Mouse (Mus musculus): ENCODE results near the gene Rps7. TPM values are rescaled to one million over a fixed set of nuclear protein-coding genes. Genes with fewer than 3 reads are reported as not detected.

Rps7 gene
- polyA plus RNA-seq, 1 experiment from 2014 or later = 599 TPM

DNA sequence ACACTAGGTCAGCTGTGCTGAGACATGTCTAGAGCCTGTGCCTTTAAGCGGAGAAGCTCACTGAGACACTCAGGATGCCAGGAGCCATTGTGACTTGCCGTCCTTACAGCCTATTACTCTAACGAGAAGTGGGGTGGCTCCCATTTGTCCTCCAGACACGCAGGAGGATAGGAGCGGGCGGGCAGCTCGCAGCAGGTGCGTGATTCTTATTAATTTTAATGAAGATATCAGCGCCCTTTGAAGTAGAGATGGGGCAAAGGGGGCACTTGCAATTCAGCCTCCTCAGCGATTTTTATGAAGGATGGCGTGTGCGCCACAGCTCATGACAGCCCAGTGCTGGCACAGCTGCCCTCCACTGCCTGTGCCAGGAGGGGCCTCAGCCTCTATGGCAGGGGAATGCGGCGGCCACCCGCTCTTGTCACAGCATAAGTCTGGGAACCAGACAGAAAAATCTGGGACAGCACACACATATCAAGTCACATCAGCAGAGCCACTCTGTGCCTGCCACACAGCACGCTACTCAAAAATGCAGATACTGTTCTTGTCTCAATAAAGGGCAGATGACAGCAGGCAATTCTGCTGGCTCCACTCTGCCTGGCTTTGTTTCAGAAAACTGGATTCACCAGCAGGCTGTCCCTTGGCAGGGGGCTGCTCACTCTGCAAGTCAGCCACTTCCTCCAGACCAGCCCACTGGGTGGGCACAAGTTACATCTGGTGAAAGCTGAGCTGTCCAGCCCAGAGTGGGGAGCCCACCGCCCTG, 28.0 kb downstream of the Rps7 start:
- peak overlapping the region; percentile 40; the same call in 1 of the 2 replicates for H3K9ac ChIP-seq
- H3K4me2 ChIP-seq (replicated peaks) = peak overlapping the region; percentile 35; the same call in 1 of the 2 replicates
- ATAC-seq (ENCODE audit: low FRiP score, low read depth) = peak; percentile 74
- H3K9me3 ChIP-seq = no peaks in the 10 kb centered on the region
- 55% methylated on average over 17 of the region's 17 CpGs for WGBS
- H3K4me1 ChIP-seq = peaks cover 7% of the 10 kb centered on the region
- no peaks in the 10 kb centered on the region for H3K36me3 ChIP-seq
- no peak overlapping the region for H3K4me3 ChIP-seq
- peak overlapping the region; percentile 46 for H3K27ac ChIP-seq
- H3K27me3 ChIP-seq (replicated peaks) = no peaks in the 10 kb centered on the region

DNA sequence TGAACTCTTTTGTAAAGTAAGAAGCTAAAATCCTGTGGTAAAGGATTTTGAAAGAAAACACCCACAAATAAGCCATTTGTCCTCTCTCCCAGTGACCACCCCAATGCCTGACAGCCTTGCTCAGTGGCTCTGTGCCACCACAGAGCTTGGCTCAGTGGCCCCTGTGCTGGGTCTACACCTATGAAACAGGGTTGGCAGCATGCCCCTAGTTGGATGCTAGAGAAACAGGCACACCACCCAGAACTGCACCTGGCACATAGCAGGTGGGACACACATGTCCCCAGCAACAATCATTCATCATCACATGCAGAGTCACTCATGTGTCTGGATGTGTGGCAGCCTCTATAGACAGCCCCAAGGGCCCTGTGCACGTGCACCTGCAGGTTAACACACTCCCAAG, 32.3 kb downstream of the Rps7 start:
- Histone ChIP-seq H3K9ac (no peak overlapping the region), H3K4me3 (no peak overlapping the region), H3K4me2 (replicated peaks) (no peak overlapping the region), H3K36me3 (no peaks in the 10 kb centered on the region), H3K4me1 (peaks cover 7% of the 10 kb centered on the region), H3K9me3 (no peaks in the 10 kb centered on the region), H3K27me3 (replicated peaks) (no peaks in the 10 kb centered on the region), H3K27ac (no peak overlapping the region)
- WGBS = 63% methylated on average over 1 of the region's 1 CpGs
- no peak for ATAC-seq (ENCODE audit: low FRiP score, low read depth)

DNA sequence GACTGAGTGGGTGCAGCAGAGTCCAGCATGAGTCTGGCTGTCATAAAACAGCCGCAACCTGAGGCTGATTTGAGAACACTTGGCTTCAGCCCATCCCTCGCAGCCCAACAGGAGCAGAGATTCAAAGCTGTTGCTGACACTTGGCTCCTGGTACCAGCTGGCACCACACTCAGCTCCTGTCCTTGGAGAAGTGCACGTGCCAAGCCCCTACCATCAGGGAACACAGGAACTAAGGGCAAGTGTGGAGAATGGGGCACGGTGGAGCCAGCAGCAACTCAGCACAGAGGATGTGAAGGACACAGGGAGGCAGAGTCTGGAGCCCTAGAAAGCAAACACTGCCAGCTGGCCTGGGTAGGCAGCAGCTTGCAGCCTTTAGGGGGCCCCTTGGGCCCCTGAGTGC, 33.5 kb downstream of the Rps7 start:
- H3K27ac ChIP-seq = no peak overlapping the region
- WGBS = 25% methylated on average over 4 of the region's 4 CpGs
- H3K36me3 ChIP-seq = no peaks in the 10 kb centered on the region
- H3K4me3 ChIP-seq = no peak overlapping the region
- H3K4me2 ChIP-seq (replicated peaks) = no peak overlapping the region
- H3K4me1 ChIP-seq = no peaks in the 10 kb centered on the region
- H3K9ac ChIP-seq = no peak overlapping the region
- no peaks in the 10 kb centered on the region for H3K9me3 ChIP-seq
- no peaks in the 10 kb centered on the region for H3K27me3 ChIP-seq (replicated peaks)
- no peak for ATAC-seq (ENCODE audit: low FRiP score, low read depth)

DNA sequence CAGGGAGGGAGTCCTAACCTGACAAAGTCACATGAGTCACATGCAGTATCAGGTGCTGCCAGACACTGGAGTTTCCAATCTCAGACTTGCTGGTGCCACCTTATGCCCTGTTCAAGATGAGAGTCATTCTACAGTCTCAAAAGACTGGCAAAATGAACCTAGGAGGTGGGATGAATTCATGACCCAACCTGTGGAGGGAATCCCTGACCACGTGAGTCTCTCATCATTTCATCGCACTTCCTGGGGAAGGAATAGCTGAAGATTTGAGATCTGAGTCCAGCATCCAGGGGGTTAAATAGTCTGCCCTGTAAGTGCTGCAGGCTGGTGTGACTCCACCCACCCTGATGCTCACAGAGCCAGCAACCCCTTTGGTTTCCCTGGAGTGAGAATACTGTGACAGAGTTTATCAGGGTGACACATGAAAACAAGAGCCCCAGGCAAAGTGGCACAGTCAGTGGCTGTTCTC, 37.2 kb downstream of the Rps7 start:
- WGBS = 63% methylated on average over 2 of the region's 2 CpGs
- H3K4me2 ChIP-seq (replicated peaks) = no peak overlapping the region
- H3K27ac ChIP-seq = no peak overlapping the region
- H3K9me3 ChIP-seq = no peaks in the 10 kb centered on the region
- no peaks in the 10 kb centered on the region for H3K27me3 ChIP-seq (replicated peaks)
- no peaks in the 10 kb centered on the region for H3K36me3 ChIP-seq
- no peak overlapping the region for H3K9ac ChIP-seq
- no peak for ATAC-seq (ENCODE audit: low FRiP score, low read depth)
- H3K4me1 ChIP-seq = no peaks in the 10 kb centered on the region
- H3K4me3 ChIP-seq = no peak overlapping the region

DNA sequence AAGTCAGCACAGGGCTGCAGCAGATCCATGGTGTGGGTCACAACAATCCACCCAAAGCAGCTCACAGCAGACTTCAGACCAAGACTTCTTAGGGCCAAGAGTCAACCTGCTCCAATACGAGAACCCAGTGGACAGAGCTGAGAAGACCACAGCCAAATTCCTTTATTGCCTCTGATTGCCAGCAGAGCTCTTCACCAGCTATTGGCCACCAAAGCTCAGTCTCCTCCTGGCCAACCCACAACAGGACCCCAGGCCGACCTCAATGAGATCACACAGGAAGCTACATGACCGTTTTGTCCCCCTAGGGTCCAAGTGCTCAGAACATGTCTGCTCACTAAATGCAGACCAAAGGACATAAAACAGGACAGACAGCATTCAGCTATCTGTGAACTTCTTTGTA, 37.6 kb downstream of the Rps7 start:
- Histone ChIP-seq H3K9ac (no peak overlapping the region), H3K36me3 (no peaks in the 10 kb centered on the region), H3K9me3 (no peaks in the 10 kb centered on the region), H3K27me3 (replicated peaks) (no peaks in the 10 kb centered on the region), H3K27ac (no peak overlapping the region), H3K4me2 (replicated peaks) (no peak overlapping the region), H3K4me1 (no peaks in the 10 kb centered on the region), H3K4me3 (no peak overlapping the region)
- 46% methylated on average over 3 of the region's 3 CpGs for WGBS
- ATAC-seq (ENCODE audit: low FRiP score, low read depth) = no peak

DNA sequence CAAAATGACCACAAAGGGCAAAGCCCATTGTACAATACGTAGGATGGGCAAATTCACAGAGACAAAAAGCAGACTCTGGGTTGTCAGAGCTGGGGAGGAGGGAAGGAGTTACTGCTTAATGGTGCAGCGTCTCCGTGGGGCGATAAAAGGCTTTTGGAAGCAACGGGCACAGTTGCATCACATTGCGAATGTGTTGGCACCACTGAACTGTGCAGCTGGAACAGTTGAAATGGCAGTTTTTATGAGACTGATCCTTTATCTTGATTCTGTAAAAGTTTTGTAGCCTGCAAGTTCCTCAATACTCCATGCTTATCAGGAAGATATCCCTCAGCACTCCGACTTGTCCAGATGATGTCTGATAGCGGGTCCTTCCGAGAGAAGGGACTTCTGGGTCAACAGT, 38.1 kb downstream of the Rps7 start:
- H3K4me1 ChIP-seq = no peaks in the 10 kb centered on the region
- H3K4me3 ChIP-seq = no peak overlapping the region
- no peak overlapping the region for H3K4me2 ChIP-seq (replicated peaks)
- ATAC-seq (ENCODE audit: low FRiP score, low read depth) = no peak
- WGBS = 76% methylated on average over 9 of the region's 9 CpGs
- H3K9ac ChIP-seq = no peak overlapping the region
- H3K9me3 ChIP-seq = no peaks in the 10 kb centered on the region
- H3K27me3 ChIP-seq (replicated peaks) = no peaks in the 10 kb centered on the region
- H3K27ac ChIP-seq = no peak overlapping the region
- H3K36me3 ChIP-seq = no peaks in the 10 kb centered on the region

DNA sequence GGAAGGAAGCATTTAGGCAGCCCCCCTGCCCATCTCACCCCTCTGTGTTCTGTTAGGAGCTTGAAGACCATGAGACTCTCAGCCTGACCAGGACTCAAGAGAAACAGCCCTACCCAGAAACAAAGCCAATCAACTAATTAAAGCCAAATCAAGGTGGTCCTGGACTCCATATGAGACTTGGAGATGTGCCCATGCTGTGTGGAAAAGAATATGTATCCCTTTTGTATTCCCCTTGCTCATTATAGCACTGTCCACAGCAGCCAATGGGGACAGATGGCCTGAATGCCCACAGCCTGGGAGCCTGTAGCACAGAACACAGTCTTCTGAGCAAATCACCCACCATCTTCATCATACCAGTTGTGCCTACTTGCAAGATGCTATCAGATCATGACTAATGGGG, 38.9 kb downstream of the Rps7 start:
- no peak for ATAC-seq (ENCODE audit: low FRiP score, low read depth)
- no peak overlapping the region for H3K9ac ChIP-seq

DNA sequence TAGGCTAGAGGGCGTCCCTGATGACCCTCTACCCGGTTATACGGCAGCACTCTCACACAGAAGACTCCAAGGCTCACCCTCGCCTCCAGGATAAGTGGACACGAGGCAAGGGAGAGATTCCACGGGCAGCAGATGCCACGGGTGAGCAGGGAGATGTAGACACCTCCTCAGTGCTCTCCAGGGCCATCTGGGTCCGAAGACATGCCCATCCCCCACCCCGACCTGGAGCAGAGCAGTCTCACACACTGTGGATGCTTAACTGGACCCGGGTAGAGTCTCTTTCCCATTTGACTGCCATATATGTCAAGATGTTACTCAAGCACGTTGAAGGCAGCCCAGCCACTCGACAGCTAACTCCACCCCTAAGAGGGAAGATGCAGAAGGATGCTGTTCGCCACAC, 45.3 kb downstream of the Rps7 start:
- no peaks in the 10 kb centered on the region for H3K27me3 ChIP-seq (replicated peaks)
- H3K4me2 ChIP-seq (replicated peaks) = no peak overlapping the region
- H3K9me3 ChIP-seq = no peaks in the 10 kb centered on the region
- WGBS = 55% methylated on average over 13 of the region's 13 CpGs
- H3K36me3 ChIP-seq = no peaks in the 10 kb centered on the region
- H3K9ac ChIP-seq = no peak overlapping the region
- H3K4me3 ChIP-seq = no peak overlapping the region
- no peak overlapping the region for H3K27ac ChIP-seq
- ATAC-seq (ENCODE audit: low FRiP score, low read depth) = no peak
- H3K4me1 ChIP-seq = 0 out of 2 replicates have a peak, but pooled peaks cover 8% of the 10 kb centered on the region

More for the DNA sequence above, 38.9 kb downstream of the Rps7 start:
- no peaks in the 10 kb centered on the region for H3K9me3 ChIP-seq
- no peak overlapping the region for H3K4me3 ChIP-seq
- no peak overlapping the region for H3K4me2 ChIP-seq (replicated peaks)
- H3K27me3 ChIP-seq (replicated peaks) = no peaks in the 10 kb centered on the region
- no peaks in the 10 kb centered on the region for H3K4me1 ChIP-seq
- no peaks in the 10 kb centered on the region for H3K36me3 ChIP-seq
- no peak overlapping the region for H3K27ac ChIP-seq

DNA sequence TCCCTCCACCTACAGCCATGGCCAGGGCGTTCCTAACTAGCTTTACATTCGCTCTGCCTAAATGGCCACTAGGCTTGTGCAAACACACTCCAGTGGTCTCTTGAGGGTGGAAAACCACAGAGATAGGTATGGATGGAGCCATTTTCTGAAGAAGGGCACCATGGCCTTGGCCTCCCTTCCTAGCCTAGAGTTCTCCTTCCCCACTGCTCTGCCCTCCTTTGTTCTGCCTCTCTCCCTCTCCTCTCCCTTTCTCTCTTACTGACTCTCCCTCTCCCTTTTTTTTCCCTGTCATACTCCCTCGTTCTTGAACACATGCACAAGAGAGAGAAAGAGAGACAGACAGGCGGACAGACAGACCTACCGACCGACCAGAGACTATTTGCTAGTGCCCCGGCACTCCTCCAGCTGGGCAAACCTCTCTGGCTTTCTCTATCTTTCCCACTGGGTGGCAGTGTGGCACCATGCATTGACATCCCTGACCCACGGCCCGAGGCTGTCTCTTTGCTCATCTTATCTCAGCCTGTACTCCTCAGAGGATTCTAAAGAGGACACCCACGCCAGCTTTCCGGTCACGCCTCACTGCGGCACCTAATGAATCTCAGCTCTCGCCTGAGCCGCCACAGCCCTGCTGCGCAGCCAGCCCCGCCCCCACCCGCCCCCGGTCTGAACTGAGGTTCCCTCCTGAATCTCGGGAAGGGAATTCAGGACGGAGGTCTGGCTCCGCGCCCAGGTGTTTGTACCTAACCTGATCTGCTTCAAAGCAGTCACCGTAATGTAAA, 46.5 kb downstream of the Rps7 start:
- H3K27ac ChIP-seq = no peak overlapping the region
- peak; percentile 95 for ATAC-seq (ENCODE audit: low FRiP score, low read depth)
- 0 out of 2 replicates have a peak, but pooled peaks cover 8% of the 10 kb centered on the region for H3K4me1 ChIP-seq
- H3K4me3 ChIP-seq = peak overlapping the region; percentile 31
- no peaks in the 10 kb centered on the region for H3K27me3 ChIP-seq (replicated peaks)
- H3K36me3 ChIP-seq = no peaks in the 10 kb centered on the region
- H3K9me3 ChIP-seq = no peaks in the 10 kb centered on the region
- WGBS = 10% methylated on average over 24 of the region's 24 CpGs
- peak overlapping the region; percentile 67 for H3K4me2 ChIP-seq (replicated peaks)
- peak overlapping the region; percentile 57 for H3K9ac ChIP-seq

DNA sequence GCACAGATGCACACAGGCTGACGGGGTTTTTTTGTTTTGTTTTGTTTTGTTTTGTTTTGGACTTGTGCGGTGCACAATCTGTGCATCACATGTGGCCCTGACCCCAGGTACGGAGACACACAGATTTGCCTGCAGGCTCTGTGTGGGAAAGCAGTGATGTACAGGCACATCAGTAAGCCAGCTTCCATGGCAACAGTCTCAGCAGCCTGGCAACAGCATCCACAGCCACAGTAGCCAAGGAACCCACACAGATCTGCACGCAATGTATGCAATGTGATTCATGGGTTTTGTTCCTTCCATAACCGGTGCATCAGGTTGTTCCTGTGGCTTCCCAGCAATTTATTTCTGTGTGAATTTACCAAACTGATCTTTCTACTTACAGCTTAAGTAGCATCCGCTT, 47.8 kb downstream of the Rps7 start:
- Histone ChIP-seq H3K4me2 (replicated peaks) (no peak overlapping the region), H3K27ac (no peak overlapping the region), H3K27me3 (replicated peaks) (no peaks in the 10 kb centered on the region), H3K36me3 (no peaks in the 10 kb centered on the region), H3K9ac (no peak overlapping the region), H3K4me3 (no peak overlapping the region), H3K4me1 (0 out of 2 replicates have a peak, but pooled peaks cover 8% of the 10 kb centered on the region), H3K9me3 (no peaks in the 10 kb centered on the region)
- no peak for ATAC-seq (ENCODE audit: low FRiP score, low read depth)
- WGBS = 63% methylated on average over 6 of the region's 6 CpGs

DNA sequence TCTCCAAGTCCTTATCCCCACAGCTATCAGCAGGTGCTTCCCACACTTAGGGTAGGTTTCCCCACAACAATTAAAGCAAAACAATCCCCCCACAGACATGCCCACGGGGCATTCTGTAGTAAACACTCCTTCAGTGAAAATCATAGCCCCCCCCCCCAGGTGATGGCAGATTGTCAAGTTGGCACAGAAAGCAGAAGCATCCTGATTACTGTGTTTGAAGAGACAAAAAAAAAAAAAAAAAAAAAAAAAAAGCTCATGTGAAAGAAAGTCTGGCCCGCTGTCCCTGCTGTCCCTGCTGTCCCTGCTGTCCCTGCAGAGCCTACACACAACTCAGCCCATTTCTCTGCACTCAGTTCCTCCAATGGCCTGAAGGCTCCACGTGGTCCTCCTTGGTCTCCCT, 51.7 kb downstream of the Rps7 start:
- 71% methylated on average over 3 of the region's 3 CpGs for WGBS
- Histone ChIP-seq H3K4me3 (no peak overlapping the region), H3K27me3 (replicated peaks) (no peaks in the 10 kb centered on the region)

DNA sequence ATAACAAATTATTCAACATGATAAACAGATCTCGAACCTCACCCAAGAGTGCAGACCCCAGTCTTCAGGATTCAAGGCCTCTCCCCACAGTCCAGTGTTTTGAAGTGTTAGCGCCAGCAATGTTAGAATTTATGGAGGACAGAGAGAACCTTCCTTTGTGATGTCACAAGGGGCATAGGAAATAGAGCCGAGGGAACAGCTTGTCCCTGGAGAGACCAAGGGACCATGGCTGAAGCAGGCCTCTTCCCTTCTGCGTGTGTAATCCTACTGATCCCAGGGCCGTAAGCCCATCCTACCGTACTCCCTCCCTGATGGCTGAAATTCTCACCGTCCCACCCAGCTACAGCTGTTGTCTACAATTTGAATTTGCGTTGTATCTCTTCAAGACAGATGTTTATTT, 53.3 kb downstream of the Rps7 start, which contains the start of gene Allc:
Gene Allc (minus strand): TSS at position 101 of the 400 bp plus-strand sequence.
- no peak for ATAC-seq (ENCODE audit: low FRiP score, low read depth)
- H3K9ac ChIP-seq = no peak within 1 kb of the TSS
- no peak within 1 kb of the TSS for H3K27ac ChIP-seq
- WGBS = 87% methylated on average over 8 of the region's 8 CpGs
- H3K4me2 ChIP-seq (replicated peaks) = no peak within 1 kb of the TSS
- H3K27me3 ChIP-seq (replicated peaks) = no peaks in the 10 kb centered on the region
- H3K36me3 ChIP-seq = no peaks in the 10 kb centered on the region
- no peak within 1 kb of the TSS for H3K4me3 ChIP-seq
- no peaks in the 10 kb centered on the region for H3K9me3 ChIP-seq
- no peaks in the 10 kb centered on the region for H3K4me1 ChIP-seq

More for the DNA sequence above, 51.7 kb downstream of the Rps7 start:
- H3K4me1 ChIP-seq = 0 out of 2 replicates have a peak, but pooled peaks cover 5% of the 10 kb centered on the region
- H3K36me3 ChIP-seq = no peaks in the 10 kb centered on the region
- ATAC-seq (ENCODE audit: low FRiP score, low read depth) = no peak
- no peaks in the 10 kb centered on the region for H3K9me3 ChIP-seq
- H3K27ac ChIP-seq = no peak overlapping the region
- no peak overlapping the region for H3K4me2 ChIP-seq (replicated peaks)
- H3K9ac ChIP-seq = no peak overlapping the region
